Mouse (Mus musculus): ENCODE data around the gene C130074G19Rik.
A peak's percentile ranks its signal among the peaks of the same experiment; 100 is the strongest.

Gene C130074G19Rik

GRCm38 (mm10) chr1:184882281-184883268 lies at the start of gene C130074G19Rik:
TSS of gene C130074G19Rik (minus strand) at chr1:184883218.
- DNase-seq (ENCODE audit: low read depth, low spot score) = no peak

- no peak for DNase-seq (ENCODE audit: low read depth, low spot score)
Measured at GRCm38 (mm10) chr1:184931097-184931496, 48.1 kb upstream of the C130074G19Rik start.

DNA sequence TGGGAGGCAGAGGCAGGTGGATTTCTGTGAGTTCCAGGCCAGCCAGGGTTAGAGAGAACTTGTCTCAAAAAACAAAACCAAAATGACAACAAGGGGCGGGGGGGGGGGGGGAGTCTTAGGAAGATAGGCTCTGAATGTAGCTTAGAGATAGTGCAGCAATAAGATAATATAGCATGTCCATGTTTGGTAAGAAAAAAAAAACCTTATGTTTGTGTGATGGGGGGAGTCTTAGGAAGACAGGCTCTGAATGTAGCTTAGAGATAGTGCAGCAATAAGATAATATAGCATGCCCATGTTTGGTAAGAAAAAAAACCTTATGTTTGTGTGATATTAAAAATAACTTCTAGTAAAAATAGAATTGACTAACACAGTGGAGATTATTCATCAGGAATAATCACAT lies 45.4 kb upstream of the C130074G19Rik start:
- DNase-seq (ENCODE audit: low read depth, low spot score) = no peak

DNA sequence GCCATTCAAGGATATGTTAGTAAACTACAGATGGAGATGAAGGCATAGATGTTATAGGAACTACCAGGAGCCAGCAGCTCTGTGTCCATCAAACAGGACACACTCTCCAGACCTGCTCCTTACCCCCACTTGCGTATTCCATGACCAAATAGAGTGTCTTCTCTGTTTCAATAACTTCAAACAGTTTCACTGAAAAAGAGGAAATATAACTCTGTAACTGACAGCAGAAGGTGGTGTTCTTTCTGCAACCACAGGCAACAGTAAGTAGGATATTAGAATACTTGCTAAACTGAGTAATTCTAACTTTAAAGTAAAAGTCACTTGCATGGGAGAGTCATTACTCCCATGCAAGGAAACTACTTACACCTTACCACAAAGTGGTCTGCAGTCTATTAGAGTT lies 44.9 kb upstream of the C130074G19Rik start:
- DNase-seq (ENCODE audit: low read depth, low spot score) = no peak

- DNase-seq (ENCODE audit: low read depth, low spot score) = no peak
Measured at GRCm38 (mm10) chr1:184922824-184923223, 39.8 kb upstream of the C130074G19Rik start.

DNA sequence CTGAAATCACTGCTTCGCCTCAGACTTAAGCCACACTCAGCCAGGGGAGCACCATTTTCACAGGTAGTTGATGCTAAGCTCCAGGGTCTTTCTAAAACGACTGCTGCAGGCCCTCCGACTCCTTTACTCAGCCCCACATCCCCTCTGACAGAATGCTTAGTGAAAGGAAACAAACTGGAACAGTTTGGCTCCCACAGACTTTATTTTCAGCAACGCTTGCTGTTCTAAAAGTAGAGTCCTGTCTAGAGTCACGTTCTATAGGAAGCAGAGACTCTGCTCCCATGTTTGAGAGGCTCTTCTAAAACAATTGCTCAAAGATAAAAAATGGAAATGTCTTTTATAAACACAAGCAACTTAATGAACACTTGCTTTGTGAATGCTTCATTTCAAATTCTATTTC lies 37.0 kb upstream of the C130074G19Rik start:
- DNase-seq (ENCODE audit: low read depth, low spot score) = no peak

DNA sequence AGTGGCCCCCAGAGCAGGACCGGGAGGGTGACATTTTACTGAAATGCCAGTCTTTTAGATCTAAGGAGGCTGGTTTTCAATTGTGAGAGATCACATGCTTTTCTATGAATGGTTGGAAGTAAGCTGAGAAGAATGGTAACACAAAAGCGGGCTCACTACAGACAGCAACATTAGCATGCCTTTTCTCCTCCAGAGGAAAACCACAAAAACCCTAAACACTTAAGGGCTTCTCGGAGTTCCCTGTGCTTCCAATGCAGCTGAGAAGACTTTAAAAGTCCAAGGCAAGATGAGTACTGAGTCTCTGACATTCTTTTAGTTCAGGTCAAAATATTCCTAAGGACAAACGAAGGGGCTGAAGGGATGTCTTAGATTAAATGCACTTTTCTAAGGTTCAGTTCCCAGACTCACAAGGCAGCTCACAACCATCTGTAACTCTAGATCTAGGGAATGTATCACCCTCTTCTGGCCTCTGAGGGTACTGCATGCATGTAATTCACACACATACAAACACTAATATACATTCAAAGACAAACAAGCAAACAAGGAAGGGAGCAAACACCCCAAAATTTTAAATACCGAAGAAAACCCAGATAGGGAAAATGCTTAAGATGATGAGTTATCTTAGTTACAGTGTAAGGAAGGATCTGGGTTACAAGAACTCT lies 35.3 kb upstream of the C130074G19Rik start:
- DNase-seq (ENCODE audit: low read depth, low spot score) = no peak

GRCm38 (mm10) chr1:184912336-184912735 lies 29.3 kb upstream of the C130074G19Rik start:
- no peak for DNase-seq (ENCODE audit: low read depth, low spot score)

- DNase-seq (ENCODE audit: low read depth, low spot score) = no peak
Measured at GRCm38 (mm10) chr1:184911861-184912260, 28.8 kb upstream of the C130074G19Rik start.

- peak; percentile 21 for DNase-seq (ENCODE audit: low read depth, low spot score)
Measured at GRCm38 (mm10) chr1:184908558-184908957, 25.5 kb upstream of the C130074G19Rik start.

GRCm38 (mm10) chr1:184905904-184906745 lies 23.1 kb upstream of the C130074G19Rik start:
- DNase-seq (ENCODE audit: low read depth, low spot score) = no peak

- DNase-seq (ENCODE audit: low read depth, low spot score) = no peak
Measured at GRCm38 (mm10) chr1:184905371-184905770, 22.4 kb upstream of the C130074G19Rik start.

- DNase-seq (ENCODE audit: low read depth, low spot score) = no peak
Measured at GRCm38 (mm10) chr1:184903697-184904096, 20.7 kb upstream of the C130074G19Rik start.

- no peak for DNase-seq (ENCODE audit: low read depth, low spot score)
Measured at GRCm38 (mm10) chr1:184902886-184903285, 19.9 kb upstream of the C130074G19Rik start.

DNA sequence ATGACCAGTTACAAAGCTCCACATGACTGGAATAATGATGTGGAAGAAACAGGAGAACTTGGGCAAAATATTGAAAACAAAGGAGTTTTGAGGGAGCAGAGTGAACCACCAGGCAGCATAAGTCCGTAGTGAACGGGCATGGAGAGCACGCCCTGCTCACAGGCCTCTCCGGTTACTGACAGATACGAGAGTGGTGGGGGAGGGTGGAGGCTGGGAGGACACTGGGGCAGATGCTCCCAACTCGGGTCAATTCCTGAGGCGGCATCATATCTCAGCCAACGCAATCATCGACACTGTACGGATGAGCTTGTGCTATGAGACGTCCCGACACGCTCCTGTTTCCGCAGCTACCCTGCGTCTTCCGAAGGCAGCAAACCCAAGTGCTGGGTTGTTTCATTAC lies 14.3 kb upstream of the C130074G19Rik start:
- DNase-seq (ENCODE audit: low read depth, low spot score) = no peak

GRCm38 (mm10) chr1:184891998-184892397 lies 9.0 kb upstream of the C130074G19Rik start:
- DNase-seq (ENCODE audit: low read depth, low spot score) = no peak

GRCm38 (mm10) chr1:184889454-184889853 lies 6.4 kb upstream of the C130074G19Rik start:
- DNase-seq (ENCODE audit: low read depth, low spot score) = no peak

DNA sequence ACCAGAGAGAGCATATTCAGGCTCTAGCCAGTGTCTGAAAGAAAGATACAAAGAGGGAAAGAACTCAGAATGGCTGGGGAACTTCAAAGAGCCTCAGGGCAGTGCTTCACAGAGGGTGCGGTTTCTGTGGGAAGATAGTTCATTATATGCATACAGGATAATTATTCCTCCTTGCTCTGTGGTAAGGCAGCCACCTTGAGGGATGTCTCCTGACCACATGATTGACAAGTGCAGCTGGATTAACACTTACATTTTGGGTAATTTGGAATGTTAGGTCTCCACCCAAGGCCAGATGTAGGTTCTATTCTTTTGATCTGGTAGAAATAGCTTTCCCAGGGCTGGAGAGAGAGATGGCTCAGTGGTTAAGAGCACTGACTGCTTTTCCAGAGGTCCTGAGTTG lies 3.1 kb upstream of the C130074G19Rik start:
- no peak for DNase-seq (ENCODE audit: low read depth, low spot score)

GRCm38 (mm10) chr1:184881861-184882260 lies 1.2 kb downstream of the C130074G19Rik start:
- DNase-seq (ENCODE audit: low read depth, low spot score) = no peak

- DNase-seq (ENCODE audit: low read depth, low spot score) = no peak
Measured at GRCm38 (mm10) chr1:184881211-184881610, 1.8 kb downstream of the C130074G19Rik start.

DNA sequence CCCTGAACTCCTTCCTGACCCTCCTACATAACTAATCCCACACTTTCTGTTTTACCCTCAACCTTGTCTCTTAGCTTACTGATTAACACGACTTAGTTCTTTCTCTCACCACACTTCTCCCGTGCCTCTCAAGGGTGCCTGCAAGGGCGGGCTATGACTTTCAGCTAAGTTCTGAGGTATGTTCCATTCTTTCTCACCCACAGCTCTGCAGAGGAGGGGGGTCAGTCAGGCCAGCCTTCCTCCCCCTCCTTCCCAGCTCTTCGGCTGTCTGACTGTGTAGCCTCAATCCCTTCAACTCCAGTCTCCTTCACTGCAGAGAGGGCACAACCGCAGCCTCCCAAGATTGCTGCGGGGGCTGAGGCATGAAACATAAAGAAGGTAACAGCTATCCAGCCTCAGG lies 4.2 kb downstream of the C130074G19Rik start:
- no peak for DNase-seq (ENCODE audit: low read depth, low spot score)

- DNase-seq (ENCODE audit: low read depth, low spot score) = no peak
Measured at GRCm38 (mm10) chr1:184877306-184877705, 5.7 kb downstream of the C130074G19Rik start.

Measured in CD4-positive helper T cell, adult 2 months (primary cell).